22 mouse cellular contexts compared by ENCODE assay signal in the genomic region with DNA sequence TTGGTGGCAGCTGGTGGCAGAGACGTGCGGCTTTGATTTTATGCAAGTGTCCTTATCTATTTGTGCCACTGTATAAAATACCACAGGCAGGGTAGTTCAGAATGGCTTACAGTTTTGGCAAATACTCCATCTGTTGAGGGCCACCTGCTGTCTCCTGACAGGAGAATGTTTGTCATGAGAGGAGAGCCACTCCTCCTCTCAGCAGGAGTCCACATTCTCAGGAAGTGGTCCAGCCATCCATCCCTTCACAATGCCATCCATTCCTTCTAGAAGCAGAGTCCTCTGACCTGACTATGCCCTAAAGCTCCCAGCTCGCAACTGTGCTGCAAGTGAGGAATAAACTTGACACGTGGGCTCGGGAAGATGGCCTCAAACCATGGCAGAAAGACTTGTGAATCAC. TPM values are rescaled to one million over a fixed set of nuclear protein-coding genes. Genes with fewer than 3 reads are reported as not detected.
DNase-seq lines count a peak whose midpoint lies in the region; ATAC-seq and TF ChIP-seq lines count a peak whose summit lies in the region.
"Had no signal": no experiment of that assay in that cellular context is flagged by ENCODE, and none has a peak within 500 bp of the region (broad histone marks: within the 10 kb centered on the region; RNA-seq: fewer than 3 reads in every experiment).

No protein-coding gene starts in this region.

- H3K27ac ChIP-seq in midbrain, postnatal 0 days (ENCODE audit: low read depth, low read length): no peak overlapping the region
- no peak overlapping the region for H3K27ac ChIP-seq in midbrain, embryonic 16.5 days (ENCODE audit: low read length)
- no peak overlapping the region for H3K27ac ChIP-seq in forebrain, embryonic 13.5 days
- H3K27ac ChIP-seq: embryonic facial prominence, embryonic 10.5 days; intestine, embryonic 15.5 days; kidney, embryonic 15.5 days; limb, embryonic 15.5 days; liver, embryonic 15.5 days; macrophage; neural tube, embryonic 13.5 days had no signal

- 56% methylated on average over 5 of the region's 5 CpGs for WGBS in midbrain, postnatal 0 days
- WGBS in midbrain, embryonic 16.5 days: 67% methylated on average over 5 of the region's 5 CpGs
- 65% methylated on average over 5 of the region's 5 CpGs for WGBS in forebrain, embryonic 13.5 days

- H3K4me3 ChIP-seq in midbrain, postnatal 0 days (ENCODE audit: low read depth, low read length): no peak overlapping the region
- H3K4me3 ChIP-seq in midbrain, embryonic 16.5 days (ENCODE audit: low read depth, low read length): no peak overlapping the region
- no peak overlapping the region for H3K4me3 ChIP-seq in forebrain, embryonic 13.5 days
- H3K4me3 ChIP-seq: embryonic facial prominence, embryonic 10.5 days; intestine, embryonic 15.5 days; kidney, embryonic 15.5 days; limb, embryonic 15.5 days; liver, embryonic 15.5 days; neural tube, embryonic 13.5 days had no signal

- no peaks in the 10 kb centered on the region for H3K9me3 ChIP-seq in midbrain, postnatal 0 days (ENCODE audit: low read length)
- H3K9me3 ChIP-seq in midbrain, embryonic 16.5 days (replicated peaks; ENCODE audit: control insufficient read depth, low read length, poor library complexity, severe bottlenecking): no peaks in the 10 kb centered on the region
- H3K9me3 ChIP-seq in forebrain, embryonic 13.5 days (replicated peaks): no peaks in the 10 kb centered on the region
- H3K9me3 ChIP-seq: embryonic facial prominence, embryonic 10.5 days; G1E; intestine, embryonic 15.5 days; kidney, embryonic 15.5 days; limb, embryonic 15.5 days; liver, embryonic 15.5 days; neural tube, embryonic 13.5 days had no signal

- ATAC-seq in cerebellum, adult (ENCODE audit: insufficient number of reproducible peaks, low FRiP score, low TSS enrichment): no peak; the same call in 1 of the 2 replicates
- ATAC-seq in midbrain, postnatal 0 days (ENCODE audit: low FRiP score): no peak
- no peak for ATAC-seq in midbrain, embryonic 16.5 days
- no peak for ATAC-seq in forebrain, embryonic 13.5 days
- ATAC-seq: forebrain, embryonic 14.5 days; intestine, embryonic 15.5 days had no signal

- no peaks in the 10 kb centered on the region for H3K4me1 ChIP-seq in midbrain, postnatal 0 days (ENCODE audit: insufficient read depth, low read length)
- H3K4me1 ChIP-seq in midbrain, embryonic 16.5 days (ENCODE audit: control insufficient read depth, insufficient read depth, low read length): peaks cover 3% of the 10 kb centered on the region; the same call in 1 of the 2 replicates
- H3K4me1 ChIP-seq in forebrain, embryonic 13.5 days: 0 out of 2 replicates have a peak, but pooled peaks cover 3% of the 10 kb centered on the region
- H3K4me1 ChIP-seq: embryonic facial prominence, embryonic 10.5 days; intestine, embryonic 15.5 days; kidney, embryonic 15.5 days; limb, embryonic 15.5 days; liver, embryonic 15.5 days had no signal

- peak; percentile 31 for DNase-seq in cerebellum, adult 11 months
- peak; percentile 42 for DNase-seq in midbrain, postnatal 0 days (ENCODE audit: low spot score)
- DNase-seq in cerebellum, adult 8-10 months: peak; percentile 37
- peak; percentile 39 for DNase-seq in mesoderm, embryonic 11.5 days (ENCODE audit: low read depth, low spot score)
- no peak for DNase-seq in thymus, postnatal 36 days
- DNase-seq: kidney, postnatal 4 days; right cerebral cortex, postnatal 14 days; spleen, adult 18-20 months; thymus, postnatal 4 days had no signal

- H3K9ac ChIP-seq in midbrain, postnatal 0 days (replicated peaks; ENCODE audit: low read length, poor library complexity, severe bottlenecking): no peak overlapping the region
- no peak overlapping the region for H3K9ac ChIP-seq in midbrain, embryonic 16.5 days (ENCODE audit: low read depth, low read length)
- no peak overlapping the region for H3K9ac ChIP-seq in forebrain, embryonic 13.5 days
- H3K9ac ChIP-seq: intestine, embryonic 15.5 days; kidney, embryonic 15.5 days; limb, embryonic 15.5 days; liver, embryonic 15.5 days; neural tube, embryonic 13.5 days had no signal

- peaks cover 6% of the 10 kb centered on the region; the same call in 1 of the 2 replicates for H3K36me3 ChIP-seq in midbrain, postnatal 0 days (ENCODE audit: insufficient read depth, low read length)
- H3K36me3 ChIP-seq in midbrain, embryonic 16.5 days (ENCODE audit: control insufficient read depth, insufficient read depth, low read length): no peaks in the 10 kb centered on the region
- H3K36me3 ChIP-seq in forebrain, embryonic 13.5 days (ENCODE audit: poor library complexity, severe bottlenecking): no peaks in the 10 kb centered on the region
- H3K36me3 ChIP-seq: embryonic facial prominence, embryonic 10.5 days; G1E; intestine, embryonic 15.5 days; kidney, embryonic 15.5 days; limb, embryonic 15.5 days; liver, embryonic 15.5 days; neural tube, embryonic 13.5 days had no signal

- no peak overlapping the region for H3K4me2 ChIP-seq in midbrain, postnatal 0 days (ENCODE audit: low read depth, low read length, poor library complexity, severe bottlenecking)
- no peak overlapping the region for H3K4me2 ChIP-seq in midbrain, embryonic 16.5 days (ENCODE audit: low read length)
- H3K4me2 ChIP-seq in forebrain, embryonic 13.5 days: no peak overlapping the region
- H3K4me2 ChIP-seq: intestine, embryonic 15.5 days; kidney, embryonic 15.5 days; limb, embryonic 15.5 days; liver, embryonic 15.5 days; midbrain, embryonic 11.5 days; neural tube, embryonic 13.5 days had no signal

- H3K27me3 ChIP-seq in midbrain, postnatal 0 days (ENCODE audit: insufficient read depth, low read length): no peaks in the 10 kb centered on the region
- H3K27me3 ChIP-seq in midbrain, embryonic 16.5 days (ENCODE audit: control insufficient read depth, insufficient read depth, low read depth, low read length): no peaks in the 10 kb centered on the region
- no peaks in the 10 kb centered on the region for H3K27me3 ChIP-seq in forebrain, embryonic 13.5 days
- H3K27me3 ChIP-seq: intestine, embryonic 15.5 days; kidney, embryonic 15.5 days; limb, embryonic 15.5 days; liver, embryonic 15.5 days; neural tube, embryonic 13.5 days had no signal

- no peak for TF ChIP-seq CTCF in midbrain, postnatal 0 days (IDR thresholded peaks at IDR 0.05)

RNA-seq across cellular contexts. Expression of a gene that starts 12.2 kb away (rescaled TPM):
- total RNA-seq in midbrain, postnatal 0 days (2014; rRNA removed): 219 and 234 TPM in 2 replicates
- 116 and 120 TPM in 2 replicates for polyA plus RNA-seq in midbrain, postnatal 0 days (2015; fragmentation: Nextera tagmentation; extraction: Ambion mirVana)
- 88.6 and 108 TPM in 2 replicates for polyA plus RNA-seq in midbrain, embryonic 16.5 days (2015; fragmentation: Nextera tagmentation; extraction: Ambion mirVana)
- polyA plus RNA-seq in forebrain, embryonic 13.5 days (2015; fragmentation: Nextera tagmentation; extraction: Ambion mirVana): 21.7 and 26.8 TPM in 2 replicates
- polyA plus RNA-seq: G1E had no signal

Comparison
In these comparisons a context has a peak if more than half of its experiments do, and no peak if none do; other contexts are left out.
1. DNase-seq: peak in cerebellum, adult 11 months (single experiment), midbrain, postnatal 0 days (single experiment), cerebellum, adult 8-10 months (single experiment) and mesoderm, embryonic 11.5 days (single experiment); none in thymus, postnatal 36 days (0 of 2).